Mouse (Mus musculus) heart, adult 18-20 months (tissue): ENCODE measurements around the gene Prpf4. TPM values are rescaled to one million over a fixed set of nuclear protein-coding genes. Genes with fewer than 3 reads are reported as not detected.

Source experiments
- DNase-seq, 2 experiments: peaks; one replicate each; pipeline ENCODE4 v3.0.0; 2021 to 2022; ENCODE audit warnings: mixed read lengths in 1 of 2
- total RNA-seq, 2 experiments: library from RNA; stranded (reverse); gene quantifications; 2 replicates each; pipeline ENCODE4 v1.2.3; 2021

Gene Prpf4
- total RNA-seq, 2 experiments from 2014 or later, result 10.4 to 10.9 TPM

DNA sequence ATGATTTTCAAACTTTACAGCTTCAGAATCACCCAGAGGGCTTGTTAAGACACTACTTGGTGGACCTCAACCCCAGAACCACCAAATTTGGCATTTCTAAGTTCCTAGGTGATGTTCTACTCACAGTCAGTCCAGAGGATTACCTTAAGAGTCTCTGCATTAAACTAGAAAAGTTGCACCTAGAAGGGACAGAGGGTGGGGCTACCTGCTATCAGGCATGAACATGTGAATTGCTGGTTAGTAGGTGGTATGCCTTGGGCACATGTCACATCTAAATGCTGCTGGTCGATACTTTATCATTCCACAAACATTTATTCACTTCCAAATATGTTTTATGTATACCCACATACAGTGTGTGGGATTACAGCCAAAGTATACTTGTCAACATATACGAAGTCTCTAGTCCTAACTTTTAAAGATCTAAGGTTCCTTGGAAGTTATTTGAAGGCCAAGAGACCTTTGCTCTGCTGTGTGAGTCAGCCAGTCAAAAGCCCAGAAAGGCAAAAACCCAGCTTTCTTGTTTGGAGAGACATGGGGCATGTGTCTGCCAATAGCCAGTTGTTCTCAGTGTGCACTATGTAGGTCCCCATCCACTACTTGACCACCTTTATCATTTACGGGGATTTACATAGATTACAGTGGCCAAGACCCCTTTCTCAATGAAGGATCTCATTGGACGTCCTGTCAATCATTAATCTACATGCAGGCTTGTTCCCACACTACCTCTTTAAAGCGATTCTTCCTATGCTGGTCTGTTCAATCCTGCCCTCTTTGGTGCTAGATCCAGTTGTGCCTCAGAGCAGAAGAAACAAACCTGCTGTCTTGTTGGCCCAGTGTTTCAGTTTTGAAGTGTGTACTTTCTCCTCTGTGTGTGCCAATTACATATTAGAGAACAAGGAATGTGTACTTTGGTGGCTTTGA is 18.7 kb upstream of the Prpf4 start:
- DNase-seq, result no peak

DNA sequence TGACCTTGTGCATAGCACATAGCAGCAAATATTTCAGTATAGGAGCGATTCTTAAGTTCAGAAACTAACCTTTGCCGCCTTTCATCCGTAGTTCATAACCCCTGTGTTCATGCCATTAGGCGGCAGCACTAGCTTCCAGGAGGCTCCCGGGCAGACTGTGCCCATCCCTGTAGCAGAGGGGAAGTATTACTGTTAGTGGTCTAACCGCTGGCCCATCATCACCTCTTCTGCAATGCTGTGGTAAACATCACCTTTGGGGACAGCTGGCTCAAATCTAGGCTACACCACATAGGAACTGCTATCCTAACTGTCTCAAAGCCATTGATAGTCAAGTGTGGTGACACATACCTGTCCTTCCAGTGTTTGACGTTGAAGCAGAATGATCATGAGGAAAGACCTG is 16.7 kb upstream of the Prpf4 start:
- DNase-seq, result no peak

DNA sequence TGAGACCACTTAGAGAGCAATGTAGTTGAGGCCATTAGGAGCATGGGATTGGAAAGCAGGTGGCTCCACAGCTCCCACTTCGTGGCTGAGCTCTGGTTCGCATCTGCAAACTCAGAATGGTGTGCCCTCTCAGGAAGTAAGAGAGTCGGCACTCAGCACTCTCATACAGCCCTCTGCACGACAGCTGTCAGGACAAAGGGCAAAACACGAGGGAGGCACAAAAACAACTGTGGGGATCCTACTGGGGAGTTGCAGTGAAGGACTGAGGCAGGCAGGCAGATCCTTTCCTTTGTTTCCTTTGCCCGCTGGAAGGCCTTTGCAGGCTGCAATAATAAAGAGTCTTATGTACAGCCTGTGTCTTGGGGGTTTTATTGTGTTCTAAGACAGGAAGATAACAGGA is 15.1 kb upstream of the Prpf4 start:
- no peak for DNase-seq

DNA sequence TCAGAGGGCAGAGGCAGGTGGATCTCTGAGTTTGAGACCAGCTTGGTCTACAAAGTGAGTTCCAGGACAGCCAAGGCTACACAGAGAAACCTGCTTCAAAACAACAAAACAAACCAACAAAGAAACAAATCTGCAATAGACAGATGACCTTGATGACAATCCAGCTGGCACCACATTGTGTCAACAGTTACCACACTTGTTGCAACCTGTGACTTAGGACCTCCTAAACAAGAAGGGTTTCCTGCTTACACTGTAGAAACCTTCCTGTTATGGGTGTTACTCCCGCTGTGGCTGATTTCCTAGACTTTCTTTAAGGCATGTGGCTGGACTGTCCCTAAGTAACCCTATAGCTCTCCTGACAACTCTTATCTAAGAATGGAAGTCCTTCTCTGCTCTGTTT is 12.8 kb upstream of the Prpf4 start:
- DNase-seq, result no peak

DNA sequence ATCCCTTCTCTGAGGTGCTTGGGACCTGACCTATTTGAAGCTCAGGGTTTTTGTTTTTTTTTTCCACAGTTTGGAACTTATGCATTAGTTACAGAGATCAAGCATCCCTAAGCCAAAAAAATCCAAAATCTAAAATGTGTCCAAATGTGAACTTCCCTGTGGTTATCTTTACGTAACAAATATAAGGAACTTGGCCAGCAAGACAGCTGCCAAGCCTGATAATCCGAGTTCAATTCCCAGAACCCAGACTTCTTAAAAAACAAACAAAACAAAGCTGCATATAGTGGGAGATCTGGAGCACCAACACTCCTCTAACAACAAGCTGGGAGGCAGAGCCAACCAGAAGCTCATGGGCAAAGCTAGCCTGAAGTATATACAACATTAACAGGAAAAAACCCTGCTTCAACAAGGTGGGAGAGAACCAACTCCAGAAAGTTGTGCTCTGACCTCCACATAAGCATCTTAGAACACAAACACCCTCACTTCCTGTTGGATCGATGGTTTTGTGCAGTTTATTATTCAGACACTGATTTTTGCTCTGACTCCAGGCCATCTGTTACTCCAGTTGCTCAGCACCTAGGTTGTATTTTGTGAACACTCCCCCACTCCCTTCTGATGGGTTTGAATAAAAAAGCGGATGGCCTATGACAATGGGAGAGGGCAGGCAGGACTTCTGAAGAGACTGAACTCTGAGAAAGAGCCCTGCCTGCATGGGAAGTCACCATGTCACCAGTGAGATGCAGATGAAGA is 10.8 kb upstream of the Prpf4 start:
- no peak for DNase-seq

DNA sequence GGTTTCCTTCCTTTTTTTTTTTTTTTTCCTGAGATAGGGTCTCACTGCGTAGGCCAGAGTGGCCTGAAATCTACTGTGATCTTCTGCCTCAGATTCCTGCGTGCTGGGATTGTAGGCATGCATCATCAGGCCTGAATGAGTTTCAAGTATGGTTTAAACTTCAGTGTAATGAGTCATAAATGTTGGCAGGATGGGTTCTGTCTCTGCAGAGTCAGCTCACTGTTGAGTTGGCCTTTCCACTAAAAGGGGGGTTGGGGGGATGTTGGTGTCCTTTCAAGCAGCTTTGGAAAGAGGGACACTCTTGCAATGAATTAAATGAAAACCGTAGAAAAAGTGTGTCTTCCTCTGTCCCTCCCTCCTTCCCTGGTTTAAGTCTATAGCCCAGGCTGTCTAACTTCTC is 9.6 kb upstream of the Prpf4 start:
- DNase-seq, result peak; percentile 30

DNA sequence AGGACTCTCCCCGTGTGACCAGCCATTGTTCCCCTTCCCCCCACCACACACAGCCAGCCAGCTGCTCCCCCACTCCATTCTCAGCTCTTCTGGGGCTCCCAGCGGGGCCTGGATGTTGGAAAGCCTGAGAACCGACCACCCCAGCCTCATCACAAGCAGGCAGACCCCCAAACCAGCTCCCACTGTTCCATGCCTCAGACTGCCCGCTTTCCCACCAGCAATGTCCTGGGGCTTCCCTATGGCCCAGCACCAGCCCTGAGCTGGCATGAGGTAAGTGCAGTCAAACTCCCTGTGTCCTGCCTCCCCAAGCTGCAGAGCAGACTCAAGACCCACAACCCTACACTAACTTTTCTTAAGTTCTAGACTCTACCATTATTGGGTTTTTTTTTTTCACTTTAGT is 2.5 kb upstream of the Prpf4 start:
- DNase-seq, result no peak

DNA sequence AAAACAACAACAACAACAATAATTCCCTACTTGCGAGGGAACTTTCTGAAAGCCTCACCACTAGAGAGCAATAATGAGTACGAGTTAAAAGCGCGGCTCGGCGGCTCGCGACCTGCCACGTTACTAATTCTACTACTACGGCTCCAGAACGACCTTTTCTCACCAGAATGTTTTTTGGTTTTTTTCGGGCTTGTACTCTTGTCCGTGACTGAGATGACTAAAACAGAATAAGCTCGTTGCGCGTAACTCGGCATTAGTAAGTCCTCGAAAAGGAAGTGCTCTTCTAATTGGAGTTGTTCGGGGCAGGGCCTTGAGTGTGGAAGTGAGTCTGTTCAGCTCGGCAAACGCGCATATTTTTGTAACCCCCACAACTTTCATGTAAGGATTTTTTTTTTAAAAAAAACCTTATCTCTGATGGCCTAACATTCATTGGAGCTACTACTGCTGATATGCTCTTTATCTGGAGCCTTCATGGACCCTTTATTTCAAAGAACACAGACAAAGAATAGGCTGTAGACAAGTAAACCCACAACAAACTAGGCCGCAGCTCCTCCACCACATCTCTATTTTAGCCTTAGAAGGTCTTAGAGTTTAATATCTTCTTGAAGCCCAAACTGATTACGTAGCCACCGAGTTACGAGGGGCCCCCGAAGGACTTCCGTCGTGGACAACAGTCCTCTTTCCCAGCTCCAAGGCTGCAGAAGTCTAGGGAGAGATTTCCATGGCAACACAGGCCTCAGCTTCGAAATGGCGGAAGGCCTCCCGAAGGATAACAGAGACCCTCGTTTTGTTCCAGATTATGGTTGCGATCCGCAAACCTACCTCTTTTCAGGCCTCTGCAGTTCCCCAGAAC is 641 bp upstream of the Prpf4 start:
- DNase-seq, result peak; percentile 65 to 82

DNA sequence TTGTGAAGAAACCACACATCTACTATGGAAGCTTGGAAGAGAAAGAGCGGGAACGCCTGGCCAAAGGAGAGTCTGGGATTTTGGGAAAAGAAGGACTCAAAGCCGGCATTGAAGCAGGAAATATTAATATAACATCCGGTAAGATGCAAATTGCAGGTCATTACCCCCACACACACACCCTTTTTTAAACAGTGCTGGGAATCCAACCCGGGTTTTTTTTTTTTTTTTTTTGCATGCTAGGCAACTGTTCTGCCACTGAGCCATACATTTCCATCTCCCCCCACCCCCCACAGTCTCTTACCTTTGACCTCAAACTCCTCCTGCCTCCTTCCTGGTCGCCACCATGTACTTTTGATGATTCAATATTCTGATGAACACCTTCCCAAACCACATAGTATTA is 1.0 kb downstream of the Prpf4 start:
- no peak for DNase-seq

DNA sequence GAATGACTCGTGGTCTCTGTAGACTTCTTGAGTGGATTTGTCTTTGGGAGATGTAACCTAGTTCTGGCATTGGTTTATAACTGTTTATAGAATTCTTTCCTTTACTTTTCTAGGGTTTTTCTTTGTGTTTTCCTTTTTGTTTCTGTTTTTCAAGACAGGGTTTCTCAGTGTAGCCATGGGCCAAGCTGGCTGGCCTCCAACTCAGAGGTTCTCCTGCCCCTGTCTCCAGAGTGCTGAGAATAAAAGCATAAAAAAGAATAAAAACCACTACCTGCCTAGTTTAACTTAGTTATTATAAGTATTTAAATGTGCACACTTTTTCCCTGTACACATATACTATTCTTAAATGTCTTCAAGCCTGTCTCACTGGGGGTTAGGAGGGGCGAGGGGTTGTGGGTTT is 1.7 kb downstream of the Prpf4 start:
- no peak for DNase-seq

DNA sequence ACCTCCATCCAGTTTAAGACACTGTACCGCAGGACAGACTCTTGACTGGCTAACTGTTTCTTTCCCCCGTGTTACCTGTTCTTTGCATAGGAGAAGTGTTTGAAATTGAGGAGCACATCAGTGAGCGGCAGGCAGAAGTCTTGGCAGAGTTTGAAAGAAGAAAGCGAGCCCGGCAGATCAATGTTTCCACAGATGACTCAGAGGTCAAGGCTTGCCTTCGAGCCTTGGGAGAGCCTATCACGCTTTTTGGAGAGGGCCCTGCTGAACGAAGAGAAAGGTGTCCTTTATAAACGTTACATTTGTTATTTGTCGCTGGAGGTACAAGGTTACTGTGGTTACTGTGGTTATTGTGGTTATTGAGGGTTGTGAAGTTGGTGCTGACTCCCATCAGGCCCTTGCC is 3.0 kb downstream of the Prpf4 start:
- no peak for DNase-seq

DNA sequence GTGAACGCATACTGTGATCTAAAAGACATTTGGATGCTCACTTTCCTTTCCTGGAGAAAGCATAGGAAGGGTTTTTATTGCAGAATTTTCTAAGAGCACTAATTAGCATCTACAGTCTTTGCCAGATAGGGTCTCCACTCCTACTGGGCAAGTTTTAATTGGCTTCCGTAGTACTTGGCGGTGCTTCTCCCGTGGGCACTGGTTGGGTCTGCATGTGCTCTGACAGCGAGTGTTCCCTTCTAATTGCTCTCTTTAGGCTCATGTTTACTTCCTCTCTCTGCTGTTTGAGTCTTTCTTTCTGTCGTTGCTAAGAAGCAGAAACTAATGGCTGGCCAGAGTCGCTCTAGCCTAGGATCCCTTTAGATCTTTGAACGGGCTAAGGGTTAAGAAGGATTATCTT is 9.9 kb downstream of the Prpf4 start:
- DNase-seq, result no peak

DNA sequence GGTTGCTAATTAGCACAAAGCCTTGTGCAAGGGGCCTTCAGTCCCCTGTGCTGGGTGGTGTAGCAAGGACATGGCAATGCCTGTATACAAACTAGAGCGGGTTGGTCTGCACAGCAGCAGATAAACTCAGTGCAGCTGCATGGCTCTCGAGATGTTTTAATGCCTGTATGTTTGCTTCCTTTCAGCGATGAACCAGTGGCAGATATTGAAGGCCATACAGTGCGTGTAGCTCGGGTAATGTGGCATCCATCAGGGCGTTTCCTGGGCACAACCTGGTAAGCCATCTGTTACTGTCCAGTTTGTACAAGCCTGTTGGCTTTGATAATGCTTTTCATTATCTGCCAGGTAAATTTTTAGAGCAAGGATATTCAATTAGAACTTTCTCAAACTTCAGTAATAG is 10.5 kb downstream of the Prpf4 start:
- no peak for DNase-seq

DNA sequence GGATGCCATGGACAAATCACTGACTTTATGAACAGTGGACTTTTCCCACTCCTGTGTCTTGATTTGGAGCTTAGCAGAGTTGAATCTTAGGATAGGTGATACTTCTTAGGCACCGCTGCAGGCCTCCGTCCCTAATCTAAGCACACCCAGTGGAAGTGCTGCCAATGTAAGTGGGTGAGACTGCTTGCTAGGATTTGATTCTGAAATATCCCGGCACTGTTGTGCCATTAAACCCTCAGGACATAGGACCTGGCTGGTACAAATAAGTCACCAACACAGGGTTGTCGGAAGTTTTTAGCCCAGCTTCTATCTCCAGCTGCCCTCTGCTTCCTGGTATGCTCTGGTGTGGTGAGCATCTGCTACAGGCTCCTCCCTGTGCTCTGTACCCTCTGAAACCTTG is 17.3 kb downstream of the Prpf4 start:
- no peak for DNase-seq

DNA sequence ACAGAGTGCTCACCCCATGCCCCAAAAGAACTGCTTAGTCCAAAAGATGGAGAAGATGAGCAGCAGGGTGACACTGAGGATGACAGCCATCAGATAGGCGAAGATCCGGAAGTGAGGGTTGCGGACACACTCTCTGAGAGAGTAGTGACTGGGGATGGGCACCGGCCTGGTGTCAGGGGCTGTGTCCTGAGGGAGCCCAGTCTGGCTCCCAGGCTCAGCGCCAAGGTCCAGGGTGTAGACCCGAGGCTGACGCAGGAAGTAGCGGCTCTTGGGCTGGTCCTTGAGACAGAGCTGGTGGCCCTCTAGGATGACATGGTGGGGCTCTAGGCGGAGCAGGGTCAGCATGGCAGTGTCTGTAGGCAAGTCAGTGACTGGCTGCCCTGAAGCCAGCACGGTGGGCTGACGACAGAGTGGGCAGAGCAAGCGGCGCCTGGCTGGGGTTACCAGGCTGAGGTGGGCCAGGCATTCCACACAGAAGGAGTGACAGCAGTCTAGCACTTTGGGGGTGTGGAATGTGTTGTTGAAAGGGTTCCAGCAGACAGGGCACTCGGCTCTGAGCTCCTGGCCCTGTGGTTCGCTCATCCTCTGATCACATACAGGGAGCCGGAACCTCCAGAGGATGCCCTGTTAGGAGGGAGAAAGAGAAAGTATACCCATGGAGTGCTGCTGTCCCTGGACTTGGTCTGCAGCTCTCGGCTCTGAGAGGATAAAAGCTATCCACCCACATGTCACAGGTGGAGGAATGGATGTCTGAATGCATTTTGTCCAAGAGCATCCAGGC is 19.6 kb downstream of the Prpf4 start:
- no peak for DNase-seq

DNA sequence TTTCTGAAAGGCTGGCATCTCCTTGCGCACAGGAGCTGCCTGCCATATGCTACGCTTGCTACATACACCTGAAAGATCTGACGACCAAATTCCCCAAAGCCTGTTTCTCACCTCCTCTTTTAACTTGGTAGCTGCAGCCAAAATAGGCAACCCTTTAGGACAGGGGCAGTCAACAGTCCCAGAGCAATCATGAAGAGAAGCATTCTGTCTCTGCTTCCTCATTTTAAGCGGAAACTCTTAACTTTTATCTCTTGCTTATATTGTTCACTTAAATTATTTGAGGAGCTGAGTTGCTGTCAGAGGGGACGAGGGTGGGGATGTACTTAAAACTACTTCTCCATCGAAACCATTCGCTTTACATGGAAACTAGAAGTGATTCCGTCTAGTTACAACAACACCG is 21.0 kb downstream of the Prpf4 start:
- DNase-seq, result no peak

DNA sequence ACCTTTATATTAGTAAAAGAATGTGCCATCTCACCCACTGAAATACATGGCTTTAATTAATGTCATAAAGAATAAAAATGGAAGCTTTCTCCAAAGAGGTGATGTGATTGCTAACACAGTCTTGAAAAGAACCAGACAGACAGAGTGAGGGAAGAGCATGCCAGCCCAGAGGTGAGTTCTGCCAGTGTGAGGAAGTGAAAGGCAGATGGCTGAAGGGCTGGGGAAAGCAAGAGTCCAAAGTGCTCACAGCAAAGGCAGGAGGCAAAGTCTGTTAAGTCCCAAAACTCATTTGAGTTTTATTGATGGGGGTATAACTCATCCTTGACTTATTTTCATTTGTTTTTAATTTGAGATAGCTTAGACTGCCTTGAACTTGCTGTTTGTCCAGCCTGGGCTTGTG is 22.1 kb downstream of the Prpf4 start:
- no peak for DNase-seq

DNA sequence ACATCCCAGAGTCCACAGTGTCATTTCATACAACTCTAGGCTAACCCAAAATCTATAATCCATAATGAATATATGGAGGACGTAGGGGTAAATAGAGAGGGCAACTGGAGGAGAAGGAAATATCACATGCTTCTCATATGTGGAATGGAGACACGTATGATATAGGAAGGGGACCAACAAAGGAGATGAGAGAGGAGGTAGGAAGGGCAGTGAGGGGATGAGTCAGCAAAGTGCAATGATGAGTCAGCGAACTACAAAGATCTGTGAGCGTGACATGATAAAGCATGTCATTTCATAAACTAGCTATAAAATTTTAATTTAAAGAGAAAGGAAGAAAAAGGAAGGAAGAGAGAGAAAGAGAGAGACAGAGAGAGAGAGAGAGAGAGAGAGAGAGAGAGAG is 22.9 kb downstream of the Prpf4 start:
- DNase-seq, result no peak

DNA sequence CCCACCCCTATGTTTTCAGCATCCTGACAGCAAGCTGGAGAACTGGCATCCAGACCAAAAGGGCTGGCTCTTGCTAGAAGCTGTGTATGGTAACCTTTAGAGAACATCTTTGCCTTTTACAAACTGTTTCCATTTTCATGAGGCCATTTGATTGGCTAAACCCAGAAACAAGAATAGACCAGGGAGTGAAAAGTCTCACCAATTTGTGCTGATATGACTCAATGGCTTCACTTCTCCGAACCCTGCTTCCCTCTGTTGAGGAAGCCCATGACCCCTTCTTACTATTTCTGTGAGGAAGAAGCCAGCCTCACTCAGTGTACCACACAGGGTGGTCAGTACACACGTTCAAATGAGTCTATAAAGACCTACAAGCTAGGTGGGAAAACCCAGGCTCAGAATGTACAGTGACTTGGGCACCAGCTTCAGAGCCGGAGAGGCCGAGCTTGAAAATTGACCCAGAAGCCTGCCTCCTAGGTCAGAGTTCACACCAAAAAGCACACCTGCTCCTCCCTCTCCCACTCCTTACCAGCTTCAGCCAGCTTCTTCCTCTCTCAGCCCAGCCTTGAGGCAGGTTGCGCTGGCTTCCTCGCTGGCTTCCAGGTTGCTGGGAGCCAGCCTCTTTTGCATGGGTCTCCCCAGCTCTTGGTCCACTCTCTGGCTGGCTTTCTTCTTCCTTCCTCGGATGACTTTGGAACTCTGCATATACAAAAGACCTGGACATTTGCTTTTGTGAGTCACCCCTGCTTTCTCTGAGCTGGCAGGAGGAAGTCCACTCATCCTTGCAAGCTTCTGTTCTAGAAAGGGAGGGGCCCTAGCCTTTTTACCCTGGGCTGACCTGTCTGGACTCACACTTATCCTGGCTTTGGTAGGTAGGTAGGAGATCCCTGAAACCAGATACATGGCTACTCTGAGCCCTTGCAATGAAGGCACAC is 25.6 kb downstream of the Prpf4 start:
- DNase-seq, result no peak

DNA sequence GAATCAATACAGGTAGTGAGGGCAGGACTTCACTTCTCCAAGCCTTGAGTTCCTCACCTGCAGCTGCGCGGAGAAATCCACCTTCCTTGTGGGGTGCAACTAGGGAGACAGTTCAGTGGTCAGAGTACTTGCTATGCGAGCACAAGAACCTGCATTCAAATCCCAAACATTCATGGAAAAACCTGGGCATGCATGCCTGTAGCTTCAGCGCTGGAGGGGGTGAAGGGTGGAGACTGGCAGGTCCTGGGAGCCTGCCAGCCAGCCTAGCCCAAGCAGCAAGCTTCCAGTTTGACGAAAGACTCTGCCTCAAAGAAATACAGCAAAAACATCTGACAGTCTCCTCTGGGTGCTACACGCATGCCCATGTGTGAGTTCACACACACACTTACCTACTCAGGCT is 26.5 kb downstream of the Prpf4 start, which contains the start of gene Rnf183:
Rnf183 (minus strand) TSS at position 172 of the 400 bp plus-strand sequence.
- DNase-seq, result no peak
